Mouse (Mus musculus): ENCODE results near the gene Tectb. TPM values are rescaled to one million over a fixed set of nuclear protein-coding genes. Genes with fewer than 3 reads are reported as not detected.

The Tectb gene
- total RNA-seq, 1 experiment from 2014 or later = 0.78 TPM

Small RNA genes within 50 kb of the gene (microRNA-seq; reads per million reads assigned to microRNA genes)
- gene Mir6715 = 2.7 to 4.3 reads per million in 2 experiments

Other genes starting within 250 kb of the Tectb start
- gene Gpam, start 53.5 kb upstream of the Tectb start, total RNA-seq (2021) = 232 and 288 TPM in 2 replicates
- gene Gucy2g, start 60.5 kb downstream of the Tectb start, total RNA-seq (2021) = not detected in 2 replicates
- gene Acsl5, start 71.2 kb downstream of the Tectb start, total RNA-seq (2021) = 80.5 and 115 TPM in 2 replicates
- gene Zdhhc6, start 135.3 kb downstream of the Tectb start, total RNA-seq (2021) = 39.2 and 41.2 TPM in 2 replicates
- gene Vti1a, start 135.6 kb downstream of the Tectb start, total RNA-seq (2021) = 32.3 and 36.5 TPM in 2 replicates

Data from adrenal gland, postnatal 14 days (tissue).